Mouse (Mus musculus): ENCODE results near the gene Gng12. TPM values are rescaled to one million over a fixed set of nuclear protein-coding genes. Genes with fewer than 3 reads are reported as not detected.
"Not testable (repeated sequence)": the region's sequence is repeated elsewhere in the genome, so short reads cannot be mapped to it uniquely, and the experiment has no call there.

Gene Gng12
- polyA plus RNA-seq, 1 experiment = 32.4 TPM

GRCm38 (mm10) chr6:66992232-66992631 is 96.0 kb downstream of the Gng12 start:
- no peak for DNase-seq (ENCODE audit: low read depth)

GRCm38 (mm10) chr6:66992786-66993185 is 96.6 kb downstream of the Gng12 start:
- peak; percentile 81 for DNase-seq (ENCODE audit: low read depth)

GRCm38 (mm10) chr6:66994981-66995380 is 98.8 kb downstream of the Gng12 start:
- DNase-seq (ENCODE audit: low read depth) = no peak

GRCm38 (mm10) chr6:66995825-66996224 is 99.6 kb downstream of the Gng12 start:
- no peak for DNase-seq (ENCODE audit: low read depth)

- no peak for DNase-seq (ENCODE audit: low read depth)
Observed at GRCm38 (mm10) chr6:66996257-66996656, 100.1 kb downstream of the Gng12 start.

- peak; percentile 93 for DNase-seq (ENCODE audit: low read depth)
Observed at GRCm38 (mm10) chr6:66998645-66999044, 102.4 kb downstream of the Gng12 start.

- no peak for DNase-seq (ENCODE audit: low read depth)
Observed at GRCm38 (mm10) chr6:66999800-67000199, 103.6 kb downstream of the Gng12 start.

- no peak for DNase-seq (ENCODE audit: low read depth)
Observed at GRCm38 (mm10) chr6:67009888-67010287, 113.7 kb downstream of the Gng12 start.

- DNase-seq (ENCODE audit: low read depth) = no peak
Observed at GRCm38 (mm10) chr6:67010370-67011216, 114.4 kb downstream of the Gng12 start.

- no peak for DNase-seq (ENCODE audit: low read depth)
Observed at GRCm38 (mm10) chr6:67011217-67011518, 115.0 kb downstream of the Gng12 start.

GRCm38 (mm10) chr6:67013293-67013948 is 117.2 kb downstream of the Gng12 start:
- no peak for DNase-seq (ENCODE audit: low read depth)

- no peak for DNase-seq (ENCODE audit: low read depth)
Observed at GRCm38 (mm10) chr6:67013949-67014678, 117.9 kb downstream of the Gng12 start.

- DNase-seq (ENCODE audit: low read depth) = no peak
Observed at GRCm38 (mm10) chr6:67014679-67015075, 118.5 kb downstream of the Gng12 start.

- DNase-seq (ENCODE audit: low read depth) = no peak
Observed at GRCm38 (mm10) chr6:67015739-67016519, 119.7 kb downstream of the Gng12 start.

- no peak for DNase-seq (ENCODE audit: low read depth)
Observed at GRCm38 (mm10) chr6:67016520-67017111, 120.4 kb downstream of the Gng12 start.

GRCm38 (mm10) chr6:67018365-67018764 is 122.2 kb downstream of the Gng12 start:
- no peak for DNase-seq (ENCODE audit: low read depth)

- DNase-seq (ENCODE audit: low read depth) = not testable (repeated sequence)
Observed at GRCm38 (mm10) chr6:67019001-67019400, 122.8 kb downstream of the Gng12 start.

GRCm38 (mm10) chr6:67021308-67021707 is 125.1 kb downstream of the Gng12 start:
- DNase-seq (ENCODE audit: low read depth) = no peak

- no peak for DNase-seq (ENCODE audit: low read depth)
Observed at GRCm38 (mm10) chr6:67023729-67024128, 127.5 kb downstream of the Gng12 start.

- DNase-seq (ENCODE audit: low read depth) = no peak
Observed at GRCm38 (mm10) chr6:67026661-67027060, 130.5 kb downstream of the Gng12 start.

- peak; percentile 94 for DNase-seq (ENCODE audit: low read depth)
Observed at GRCm38 (mm10) chr6:67027438-67028142, 131.4 kb downstream of the Gng12 start.
